Mouse (Mus musculus) heart, postnatal 0 days (tissue): ENCODE results near the gene Cutal. TPM values are rescaled to one million over a fixed set of nuclear protein-coding genes. Genes with fewer than 3 reads are reported as not detected.
"Not testable (repeated sequence)": the region's sequence is repeated elsewhere in the genome, so short reads cannot be mapped to it uniquely, and the experiment has no call there.

ENCODE experiments used
- ATAC-seq: fragments of 200-750 bp; cut with Nextera tagmentation; 2 replicates; pipeline ENCODE4 v1.8.0; 2017; ENCODE audit warnings: low read depth, moderate number of reproducible peaks, moderate library complexity; ENCODE audit not compliant: insufficient read depth
- DNase-seq: peaks from one replicate; pipeline ENCODE4 v3.0.0-alpha.2; 2016; ENCODE audit warnings: low spot score
- H3K27ac ChIP-seq: fragments of 300-500 bp; sonication (generic); 2 replicates; pipeline ENCODE4 v1.5.1; 2014; ENCODE audit warnings: low read depth, mild to moderate bottlenecking
- H3K27me3 ChIP-seq: fragments of 300-500 bp; sonication (generic); 2 replicates; pipeline ENCODE4 v1.6.1; 2014; ENCODE audit warnings: low read length, mixed read lengths; ENCODE audit not compliant: control insufficient read depth, insufficient read depth
- H3K36me3 ChIP-seq: fragments of 300-500 bp; sonication (generic); replicated peaks from 2 replicates; pipeline ENCODE4 v1.6.1; 2014; ENCODE audit warnings: low read length, mixed read lengths; ENCODE audit not compliant: control insufficient read depth, insufficient read depth
- H3K4me1 ChIP-seq: fragments of 300-500 bp; sonication (generic); 2 replicates; pipeline ENCODE4 v1.6.1; 2014; ENCODE audit warnings: antibody characterized with exemption; ENCODE audit not compliant: control insufficient read depth, insufficient read depth
- H3K4me2 ChIP-seq: fragments of 300-500 bp; sonication (generic); 2 replicates; pipeline ENCODE4 v1.6.1; 2014; ENCODE audit warnings: low read depth, mild to moderate bottlenecking, low read length, moderate library complexity
- H3K4me3 ChIP-seq: fragments of 300-500 bp; sonication (generic); 2 replicates; pipeline ENCODE4 v1.5.1; 2014; ENCODE audit warnings: low read depth, low read length
- H3K9ac ChIP-seq: fragments of 300-500 bp; sonication (generic); replicated peaks from 2 replicates; pipeline ENCODE4 v1.6.1; 2014; ENCODE audit warnings: low read depth, low read length, mixed read lengths
- H3K9me3 ChIP-seq: fragments of 300-500 bp; sonication (generic); replicated peaks from 2 replicates; pipeline ENCODE4 v1.6.1; 2016; ENCODE audit warnings: low read length; ENCODE audit not compliant: control insufficient read depth
- CTCF ChIP-seq: IDR thresholded peaks from 2 replicates; pipeline ENCODE4 v1.5.1; 2016; ENCODE audit warnings: antibody characterized with exemption, control low read depth, low read depth
- EP300 ChIP-seq: IDR thresholded peaks from 2 replicates; pipeline ENCODE4 v1.6.1; 2016; ENCODE audit warnings: antibody characterized with exemption, low read depth
- WGBS: fragments of 180-500 bp; shearing (Covaris S2); extraction: QIAGEN DNeasy Blood & Tissue Kit; methylation state at CpG from one replicate; pipeline ENCODE4 v1.1.7; 2014; 5-methylcytosine and 5-hydroxymethylcytosine counted together
- polyA plus RNA-seq: library from polyadenylated mRNA; unstranded; fragments of >200 nt; fragmentation: Nextera tagmentation; extraction: Ambion mirVana; gene quantifications from 2 replicates; pipeline ENCODE4 v1.2.1, GENCODE M21; 2015
- total RNA-seq: library from RNA; depleted of rRNA; stranded (reverse); fragments of >200 nt; gene quantifications from 2 replicates; pipeline ENCODE4 v1.2.3, GENCODE M21; 2014; ENCODE audit warnings: low replicate concordance

Gene Cutal
- total and polyA plus RNA-seq, 2 experiments from 2014 or later, result 0.19 to 0.25 TPM

- H3K4me3 ChIP-seq, result no peak overlapping the region
- ATAC-seq, result no peak
- H3K27me3 ChIP-seq, result no peaks in the 10 kb centered on the region
- 85% methylated on average over 17 of the region's 17 CpGs for WGBS
- H3K4me2 ChIP-seq, result no peak overlapping the region
- no peak overlapping the region for H3K9ac ChIP-seq
- no peak for TF ChIP-seq EP300
- TF ChIP-seq CTCF, result no peak
- H3K4me1 ChIP-seq, result no peaks in the 10 kb centered on the region
- no peaks in the 10 kb centered on the region for H3K9me3 ChIP-seq
- no peaks in the 10 kb centered on the region for H3K36me3 ChIP-seq
- H3K27ac ChIP-seq, result no peak overlapping the region
- no peak for DNase-seq
Observed at GRCm38 (mm10) chr2:34833624-34834023, 40.6 kb upstream of the Cutal start.

- ATAC-seq (no peak), DNase-seq (no peak)
- TF ChIP-seq EP300 (no peak), CTCF (no peak)
- WGBS, result 67% methylated on average over 3 of the region's 3 CpGs
- Histone ChIP-seq H3K4me2 (no peak overlapping the region), H3K27me3 (no peaks in the 10 kb centered on the region), H3K27ac (no peak overlapping the region), H3K36me3 (no peaks in the 10 kb centered on the region), H3K9me3 (no peaks in the 10 kb centered on the region), H3K9ac (no peak overlapping the region), H3K4me3 (no peak overlapping the region), H3K4me1 (no peaks in the 10 kb centered on the region)
Observed at GRCm38 (mm10) chr2:34835669-34836068, 38.5 kb upstream of the Cutal start.

- not testable (repeated sequence) for H3K9me3 ChIP-seq, H3K27me3 ChIP-seq, H3K36me3 ChIP-seq, H3K4me3 ChIP-seq, H3K27ac ChIP-seq, DNase-seq, H3K4me1 ChIP-seq, H3K9ac ChIP-seq, H3K4me2 ChIP-seq, ATAC-seq
- 68% methylated on average over 5 of the region's 5 CpGs for WGBS
Observed at GRCm38 (mm10) chr2:34840143-34840542, 34.1 kb upstream of the Cutal start.

DNA sequence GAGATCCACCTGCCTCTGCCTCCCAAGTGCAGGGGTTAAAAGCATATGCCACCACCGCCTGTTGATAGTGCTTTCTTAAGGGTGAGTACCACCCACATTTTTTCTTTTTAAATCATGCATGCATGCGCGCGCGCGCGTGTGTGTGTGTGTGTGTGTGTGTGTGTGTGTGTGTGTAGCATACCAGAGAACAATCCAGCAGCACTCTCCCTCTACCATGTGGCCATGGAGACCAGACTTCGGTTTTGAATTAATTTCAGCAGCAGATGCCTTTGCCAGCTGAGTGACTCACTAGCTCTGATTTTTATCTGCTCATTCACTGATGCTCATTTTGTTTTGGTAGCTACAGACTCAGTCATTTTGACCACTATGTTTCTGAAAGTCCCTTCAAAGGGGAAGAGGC is 32.5 kb upstream of the Cutal start:
- Histone ChIP-seq H3K9me3 (no peaks in the 10 kb centered on the region), H3K4me1 (no peaks in the 10 kb centered on the region), H3K36me3 (no peaks in the 10 kb centered on the region), H3K27ac (no peak overlapping the region), H3K4me3 (no peak overlapping the region), H3K9ac (no peak overlapping the region), H3K4me2 (no peak overlapping the region), H3K27me3 (no peaks in the 10 kb centered on the region)
- ATAC-seq (no peak), DNase-seq (no peak)
- 81% methylated on average over 8 of the region's 8 CpGs for WGBS
- TF ChIP-seq EP300 (no peak), CTCF (no peak)

- DNase-seq, result no peak
- no peaks in the 10 kb centered on the region for H3K36me3 ChIP-seq
- H3K27me3 ChIP-seq, result no peaks in the 10 kb centered on the region
- no peak overlapping the region for H3K9ac ChIP-seq
- no peaks in the 10 kb centered on the region for H3K9me3 ChIP-seq
- ATAC-seq, result no peak
- peak overlapping the region; percentile 20; the same call in 1 of the 2 replicates for H3K27ac ChIP-seq
- no peak for TF ChIP-seq EP300
- TF ChIP-seq CTCF, result no peak
- WGBS, result 58% methylated on average over 11 of the region's 11 CpGs
- H3K4me3 ChIP-seq, result no peak overlapping the region
- no peaks in the 10 kb centered on the region for H3K4me1 ChIP-seq
- no peak overlapping the region for H3K4me2 ChIP-seq
Observed at GRCm38 (mm10) chr2:34843211-34843939, 30.8 kb upstream of the Cutal start.

DNA sequence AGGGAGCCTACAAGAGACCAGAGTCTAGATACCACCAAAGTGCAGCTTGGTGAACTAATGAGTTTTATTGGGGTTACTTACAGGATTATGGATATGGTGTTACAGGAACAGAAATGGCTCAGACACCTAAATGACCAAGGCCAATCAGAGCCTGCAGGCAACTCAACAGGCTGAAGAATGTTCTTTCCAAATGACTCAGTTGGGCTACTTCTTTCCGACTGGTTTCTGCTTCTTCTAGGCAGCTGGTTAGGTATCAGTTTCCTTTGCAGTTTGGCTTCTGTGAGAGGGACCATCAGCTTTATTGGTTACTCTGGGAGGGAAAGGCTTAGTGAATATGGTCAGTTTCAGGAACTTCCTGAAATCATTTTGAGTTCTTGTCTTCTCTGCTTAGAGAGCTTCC is 26.5 kb upstream of the Cutal start:
- Histone ChIP-seq H3K9me3 (no peaks in the 10 kb centered on the region), H3K4me3 (no peak overlapping the region), H3K4me1 (no peaks in the 10 kb centered on the region), H3K27ac (no peak overlapping the region), H3K9ac (no peak overlapping the region), H3K27me3 (no peaks in the 10 kb centered on the region), H3K36me3 (peaks cover 20% of the 10 kb centered on the region), H3K4me2 (no peak overlapping the region)
- ATAC-seq, result no peak
- WGBS, result 93% methylated on average over 1 of the region's 1 CpGs
- no peak for DNase-seq
- no peak for TF ChIP-seq CTCF
- no peak for TF ChIP-seq EP300
